In the genomic region with DNA sequence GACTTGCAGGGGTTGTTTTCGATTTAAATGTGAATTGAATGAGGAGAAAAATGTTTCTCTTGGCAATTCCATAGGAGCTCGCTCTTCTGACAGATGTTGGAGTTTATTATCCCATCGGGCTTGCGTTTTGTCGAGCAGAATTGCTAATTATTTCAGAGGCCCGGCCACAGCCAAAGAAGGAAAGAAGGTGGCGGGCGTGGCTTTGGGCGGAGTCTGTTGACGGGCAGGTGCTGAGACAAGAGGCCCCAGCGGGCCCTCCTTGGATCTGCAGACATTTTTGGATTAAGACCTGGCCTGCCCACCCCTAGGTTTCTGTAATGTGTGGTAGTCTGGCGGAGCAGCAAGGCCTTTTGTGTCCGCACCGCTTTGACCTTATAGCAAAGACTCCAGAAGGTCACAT, we compare ENCODE assay signal across 9 mouse cellular contexts. TPM values are rescaled to one million over a fixed set of nuclear protein-coding genes. Genes with fewer than 3 reads are reported as not detected.
DNase-seq lines count a peak whose midpoint lies in the region; ATAC-seq lines count a peak whose summit lies in the region.
"Had no signal": no experiment of that assay in that cellular context is flagged by ENCODE, and none has a peak within 500 bp of the region (broad histone marks: within the 10 kb centered on the region; RNA-seq: fewer than 3 reads in every experiment).

No protein-coding gene starts in this region.

- H3K27ac ChIP-seq in embryonic facial prominence, embryonic 15.5 days (replicated peaks) = peak overlapping the region; percentile 68; the same call in 1 of the 2 replicates
- H3K27ac ChIP-seq in limb, embryonic 13.5 days = peak overlapping the region; percentile 84

- DNase-seq in left cerebral cortex, postnatal 14 days (ENCODE audit: low spot score in 2 of 2) = peak; percentile 20 to 24
- no peak for DNase-seq in left cerebral cortex, adult 18-20 months (ENCODE audit: low spot score in 2 of 2)
- DNase-seq in retina, postnatal 1 day = peak; percentile 49
- DNase-seq in ovary, adult 18-20 months (ENCODE audit: low spot score) = no peak
- DNase-seq in right cerebral cortex, postnatal 25 days = no peak
- DNase-seq: kidney, adult 18-20 months had no signal

- ATAC-seq in embryonic facial prominence, embryonic 15.5 days (ENCODE audit: insufficient number of reproducible peaks, low FRiP score, low TSS enrichment, low read depth) = no peak
- peak; percentile 28; the same call in 1 of the 2 replicates for ATAC-seq in limb, embryonic 13.5 days (ENCODE audit: low FRiP score, low read depth)
- no peak for ATAC-seq in inflammation-experienced regulatory T-cells, adult 6 months

- no peaks in the 10 kb centered on the region for H3K9me3 ChIP-seq in embryonic facial prominence, embryonic 15.5 days (replicated peaks)
- no peaks in the 10 kb centered on the region for H3K9me3 ChIP-seq in limb, embryonic 13.5 days

- intact Hi-C loops in left cerebral cortex, postnatal 14 days (cut with DNase I) = no loop called here

- WGBS in embryonic facial prominence, embryonic 15.5 days = 7% methylated on average over 14 of the region's 14 CpGs
- WGBS in limb, embryonic 13.5 days = 11% methylated on average over 14 of the region's 14 CpGs

- H3K4me2 ChIP-seq in embryonic facial prominence, embryonic 15.5 days (replicated peaks) = peak overlapping the region; percentile 37
- peak overlapping the region; percentile 54 for H3K4me2 ChIP-seq in limb, embryonic 13.5 days (replicated peaks)

- no peaks in the 10 kb centered on the region for H3K36me3 ChIP-seq in embryonic facial prominence, embryonic 15.5 days
- no peaks in the 10 kb centered on the region for H3K36me3 ChIP-seq in limb, embryonic 13.5 days

- H3K9ac ChIP-seq in embryonic facial prominence, embryonic 15.5 days = no peak overlapping the region
- peak overlapping the region; percentile 26; the same call in 1 of the 2 replicates for H3K9ac ChIP-seq in limb, embryonic 13.5 days

- peak overlapping the region; percentile 18 for H3K4me3 ChIP-seq in embryonic facial prominence, embryonic 15.5 days (replicated peaks)
- peak overlapping the region; percentile 17 for H3K4me3 ChIP-seq in limb, embryonic 13.5 days

- H3K27me3 ChIP-seq in embryonic facial prominence, embryonic 15.5 days = 0 out of 2 replicates have a peak, but pooled peaks cover 3% of the 10 kb centered on the region
- peaks cover 57% of the 10 kb centered on the region for H3K27me3 ChIP-seq in limb, embryonic 13.5 days

- peaks cover 52% of the 10 kb centered on the region for H3K4me1 ChIP-seq in embryonic facial prominence, embryonic 15.5 days
- H3K4me1 ChIP-seq in limb, embryonic 13.5 days = peaks cover 50% of the 10 kb centered on the region

RNA-seq across cellular contexts. Expression of gene Tmem115, which starts 54.2 kb away (rescaled TPM):
- 10 to 100 TPM; 33.0 to 35.3 TPM for total RNA-seq in left cerebral cortex, postnatal 14 days (2021)
- total RNA-seq in left cerebral cortex, adult 18-20 months (2021) = 10 to 100 TPM; 36.0 to 38.5 TPM
- 51.6 and 53.3 TPM in 2 replicates for polyA plus RNA-seq in embryonic facial prominence, embryonic 15.5 days (2015; fragmentation: Nextera tagmentation; extraction: Ambion mirVana)
- 46.9 and 47.8 TPM in 2 replicates for polyA plus RNA-seq in limb, embryonic 13.5 days (2015; fragmentation: Nextera tagmentation; extraction: Ambion mirVana)
- polyA plus RNA-seq in inflammation-experienced regulatory T-cells, adult 6 months (2017; shearing (Covaris generic)) = 10 to 100 TPM; 17.5 to 28.0 (median 19.6) TPM

Comparison
In these comparisons a context has a peak if more than half of its experiments do, and no peak if none do; other contexts are left out.
1. DNase-seq: peak in left cerebral cortex, postnatal 14 days (2 of 2) and retina, postnatal 1 day (single experiment); none in left cerebral cortex, adult 18-20 months (0 of 2), ovary, adult 18-20 months (single experiment) and right cerebral cortex, postnatal 25 days (single experiment).